Mouse (Mus musculus) thymus, adult 2 months (tissue): ENCODE measurements around the gene Ptrh1.

Experiments
- CTCF ChIP-seq: fragments of 200-500 bp; IDR thresholded peaks from 2 replicates; pipeline ENCODE4 v1.5.1; 2012; ENCODE audit warnings: mild to moderate bottlenecking, control low read depth, low read length, moderate library complexity, borderline replicate concordance; ENCODE audit not compliant: control insufficient read depth, poor library complexity, insufficient read depth; ENCODE audit errors: extremely low read depth
- POLR2A ChIP-seq: fragments of 200-500 bp; IDR thresholded peaks from 2 replicates; pipeline ENCODE4 v1.6.1; 2012; ENCODE audit warnings: mild to moderate bottlenecking, low read length, control low read depth, moderate library complexity; ENCODE audit not compliant: control insufficient read depth, poor library complexity, insufficient read depth; ENCODE audit errors: extremely low read depth

- TF ChIP-seq CTCF (no peak), POLR2A (no peak)
Observed at GRCm38 (mm10) chr2:32769327-32770085, 6.1 kb upstream of the Ptrh1 start.
